Mouse (Mus musculus) forebrain, postnatal 0 days (tissue): ENCODE measurements around the gene Irx6. TPM values are rescaled to one million over a fixed set of nuclear protein-coding genes. Genes with fewer than 3 reads are reported as not detected.
A peak's percentile ranks its signal among the peaks of the same experiment; 100 is the strongest.

Source experiments
- ATAC-seq: fragments of 200-750 bp; cut with Nextera tagmentation; 2 replicates; pipeline ENCODE4 v1.8.0; 2017; ENCODE audit warnings: mild to moderate bottlenecking, moderate library complexity
- DNase-seq: peaks from one replicate; pipeline ENCODE4 v3.0.0-alpha.2; 2015
- H3K27ac ChIP-seq: fragments of 300-500 bp; sonication (generic); 2 replicates; pipeline ENCODE4 v1.5.1; 2014; ENCODE audit warnings: low read depth, mild to moderate bottlenecking, antibody characterized with exemption, low read length, moderate library complexity, mixed read lengths
- H3K27me3 ChIP-seq: fragments of 300-500 bp; sonication (generic); 2 replicates; pipeline ENCODE4 v1.6.1; 2014; ENCODE audit warnings: mild to moderate bottlenecking, low read length, mixed read lengths; ENCODE audit not compliant: insufficient read depth
- H3K36me3 ChIP-seq: fragments of 300-500 bp; sonication (generic); 2 replicates; pipeline ENCODE4 v1.6.1; 2014; ENCODE audit warnings: mild to moderate bottlenecking, moderate library complexity; ENCODE audit not compliant: insufficient read depth
- H3K4me1 ChIP-seq: fragments of 300-500 bp; sonication (generic); 2 replicates; pipeline ENCODE4 v1.6.1; 2014; ENCODE audit warnings: antibody characterized with exemption; ENCODE audit not compliant: insufficient read depth
- H3K4me2 ChIP-seq: fragments of 300-500 bp; sonication (generic); 2 replicates; pipeline ENCODE4 v1.6.1; 2014; ENCODE audit warnings: low read depth, mild to moderate bottlenecking, moderate library complexity
- H3K4me3 ChIP-seq: fragments of 300-500 bp; sonication (generic); 2 replicates; pipeline ENCODE4 v1.5.1; 2014; ENCODE audit warnings: low read depth, low read length, mixed read lengths
- H3K9ac ChIP-seq: fragments of 300-500 bp; sonication (generic); 2 replicates; pipeline ENCODE4 v1.6.1; 2014; ENCODE audit warnings: mild to moderate bottlenecking
- H3K9me3 ChIP-seq: fragments of 300-500 bp; sonication (generic); 2 replicates; pipeline ENCODE4 v1.6.1; 2016; ENCODE audit warnings: low read length
- CTCF ChIP-seq: sonication (generic); IDR thresholded peaks from 2 replicates; pipeline ENCODE4 v1.5.1; 2016; ENCODE audit warnings: antibody characterized with exemption, control low read depth, low read depth
- WGBS: fragments of 180-500 bp; shearing (Covaris S2); extraction: QIAGEN DNeasy Blood & Tissue Kit; methylation state at CpG from one replicate; pipeline ENCODE4 v1.1.7; 2014; 5-methylcytosine and 5-hydroxymethylcytosine counted together
- polyA plus RNA-seq: library from polyadenylated mRNA; unstranded; fragments of >200 nt; fragmentation: Nextera tagmentation; extraction: Ambion mirVana; gene quantifications from 2 replicates; pipeline ENCODE4 v1.2.1, GENCODE M21; 2015
- total RNA-seq: library from RNA; depleted of rRNA; stranded (reverse); fragments of >200 nt; gene quantifications from 2 replicates; pipeline ENCODE4 v1.2.3, GENCODE M21; 2014

The Irx6 gene
- total and polyA plus RNA-seq, 2 experiments from 2014 or later, result 0.68 to 1.4 TPM

GRCm38 (mm10) chr8:92698411-92698810 lies 24.3 kb downstream of the Irx6 start:
- 53% methylated on average over 3 of the region's 3 CpGs for WGBS
- Histone ChIP-seq H3K27ac (no peak overlapping the region), H3K9me3 (no peaks in the 10 kb centered on the region), H3K4me1 (peaks cover 9% of the 10 kb centered on the region; the same call in 1 of the 2 replicates), H3K4me3 (no peak overlapping the region), H3K4me2 (no peak overlapping the region), H3K9ac (no peak overlapping the region), H3K36me3 (no peaks in the 10 kb centered on the region), H3K27me3 (no peaks in the 10 kb centered on the region)
- TF ChIP-seq CTCF, result no peak
- DNase-seq (peak; percentile 32), ATAC-seq (no peak)

GRCm38 (mm10) chr8:92699922-92700540 lies 25.9 kb downstream of the Irx6 start:
- Histone ChIP-seq H3K27ac (no peak overlapping the region), H3K4me3 (no peak overlapping the region), H3K9me3 (no peaks in the 10 kb centered on the region), H3K36me3 (no peaks in the 10 kb centered on the region), H3K27me3 (no peaks in the 10 kb centered on the region), H3K4me2 (no peak overlapping the region), H3K9ac (no peak overlapping the region), H3K4me1 (peaks cover 9% of the 10 kb centered on the region; the same call in 1 of the 2 replicates)
- peak; percentile 68 for ATAC-seq
- WGBS, result 24% methylated on average over 8 of the region's 8 CpGs
- TF ChIP-seq CTCF, result no peak
- peak; percentile 31 for DNase-seq

GRCm38 (mm10) chr8:92703375-92703774 lies 29.3 kb downstream of the Irx6 start:
- no peak overlapping the region for H3K27ac ChIP-seq
- no peak for ATAC-seq

GRCm38 (mm10) chr8:92706311-92706710 lies 32.2 kb downstream of the Irx6 start:
- no peaks in the 10 kb centered on the region for H3K27me3 ChIP-seq
- H3K36me3 ChIP-seq, result no peaks in the 10 kb centered on the region
- no peak overlapping the region for H3K4me3 ChIP-seq
- 0 out of 2 replicates have a peak, but pooled peaks cover 3% of the 10 kb centered on the region for H3K9me3 ChIP-seq
- DNase-seq (no peak), ATAC-seq (no peak)
- 56% methylated on average over 2 of the region's 2 CpGs for WGBS
- no peak overlapping the region for H3K9ac ChIP-seq
- no peaks in the 10 kb centered on the region for H3K4me1 ChIP-seq
- no peak for TF ChIP-seq CTCF
- no peak overlapping the region for H3K27ac ChIP-seq
- H3K4me2 ChIP-seq, result no peak overlapping the region

More at GRCm38 (mm10) chr8:92703375-92703774, 29.3 kb downstream of the Irx6 start:
- H3K9me3 ChIP-seq, result no peaks in the 10 kb centered on the region
- H3K36me3 ChIP-seq, result no peaks in the 10 kb centered on the region
- no peak overlapping the region for H3K4me3 ChIP-seq
- no peak for DNase-seq
- H3K27me3 ChIP-seq, result no peaks in the 10 kb centered on the region
- WGBS, result 60% methylated on average over 3 of the region's 3 CpGs
- H3K4me2 ChIP-seq, result no peak overlapping the region
- peaks cover 9% of the 10 kb centered on the region; the same call in 1 of the 2 replicates for H3K4me1 ChIP-seq
- no peak overlapping the region for H3K9ac ChIP-seq
- TF ChIP-seq CTCF, result no peak

DNA sequence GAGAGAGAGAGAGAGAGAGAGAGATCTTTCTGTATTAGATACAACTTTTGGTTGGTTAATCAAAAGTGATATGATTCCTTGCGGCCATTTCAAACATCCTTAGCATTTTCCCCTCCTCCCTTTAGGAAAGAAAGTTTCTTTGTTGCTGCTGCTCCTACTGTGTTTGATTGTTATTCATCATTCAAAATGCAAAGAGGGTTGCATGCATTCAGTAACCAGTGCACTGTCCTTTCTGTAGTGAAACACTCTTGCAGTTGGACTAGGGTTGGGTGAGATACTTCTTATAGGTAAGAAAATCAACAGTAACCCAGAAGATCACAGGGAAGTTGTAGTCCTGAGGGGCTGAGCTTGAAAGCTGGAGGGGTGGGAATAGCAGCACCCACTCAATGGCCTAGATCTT lies 39.2 kb downstream of the Irx6 start:
- no peak for DNase-seq
- Histone ChIP-seq H3K27me3 (no peaks in the 10 kb centered on the region), H3K4me1 (no peaks in the 10 kb centered on the region), H3K9me3 (peaks cover 6% of the 10 kb centered on the region; the same call in 1 of the 2 replicates), H3K4me3 (no peak overlapping the region), H3K27ac (no peak overlapping the region), H3K4me2 (no peak overlapping the region), H3K36me3 (no peaks in the 10 kb centered on the region), H3K9ac (no peak overlapping the region)
- no peak for TF ChIP-seq CTCF
- ATAC-seq, result no peak
- WGBS, result 92% methylated on average over 1 of the region's 1 CpGs

- DNase-seq, result no peak
- WGBS, result 60% methylated on average over 4 of the region's 4 CpGs
- Histone ChIP-seq H3K9me3 (peaks cover 3% of the 10 kb centered on the region; the same call in 1 of the 2 replicates), H3K27ac (no peak overlapping the region), H3K4me1 (no peaks in the 10 kb centered on the region), H3K4me2 (no peak overlapping the region), H3K9ac (no peak overlapping the region), H3K4me3 (no peak overlapping the region), H3K36me3 (no peaks in the 10 kb centered on the region), H3K27me3 (no peaks in the 10 kb centered on the region)
- ATAC-seq, result no peak
- no peak for TF ChIP-seq CTCF
Measured at GRCm38 (mm10) chr8:92717418-92717817, 43.3 kb downstream of the Irx6 start.

DNA sequence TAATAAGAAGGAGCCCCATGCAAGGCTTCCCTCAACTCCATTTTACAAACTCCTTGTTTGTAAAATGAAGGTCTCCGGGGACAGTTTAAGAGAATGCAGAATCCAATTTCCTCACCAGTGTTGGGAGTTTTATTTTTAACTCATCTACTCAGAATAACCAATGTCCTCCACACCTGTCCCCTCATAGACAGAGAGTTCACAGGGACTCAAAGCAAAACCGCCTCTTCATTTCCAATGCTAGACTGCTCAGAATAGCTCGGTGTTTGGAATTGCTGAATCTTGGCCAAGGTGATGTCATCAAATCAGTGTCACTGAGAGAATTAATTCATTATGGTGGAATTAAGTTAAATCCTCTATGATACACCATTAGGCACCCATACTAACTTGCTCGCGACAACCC lies 44.0 kb downstream of the Irx6 start:
- no peak for TF ChIP-seq CTCF
- WGBS, result 46% methylated on average over 5 of the region's 5 CpGs
- Histone ChIP-seq H3K27ac (no peak overlapping the region), H3K4me2 (no peak overlapping the region), H3K36me3 (no peaks in the 10 kb centered on the region), H3K27me3 (no peaks in the 10 kb centered on the region), H3K9me3 (no peaks in the 10 kb centered on the region), H3K4me3 (no peak overlapping the region), H3K4me1 (no peaks in the 10 kb centered on the region), H3K9ac (no peak overlapping the region)
- no peak for DNase-seq
- ATAC-seq, result no peak
